Mouse (Mus musculus) cerebellum, postnatal 14 days (tissue): Measurements from ENCODE around the gene Zc3hav1l.

Experiments used
- DNase-seq, 2 experiments: peaks; one replicate each; pipeline ENCODE4 v3.0.0; 2021; ENCODE audit warnings: mixed read lengths in 2 of 2

The Zc3hav1l gene

DNA sequence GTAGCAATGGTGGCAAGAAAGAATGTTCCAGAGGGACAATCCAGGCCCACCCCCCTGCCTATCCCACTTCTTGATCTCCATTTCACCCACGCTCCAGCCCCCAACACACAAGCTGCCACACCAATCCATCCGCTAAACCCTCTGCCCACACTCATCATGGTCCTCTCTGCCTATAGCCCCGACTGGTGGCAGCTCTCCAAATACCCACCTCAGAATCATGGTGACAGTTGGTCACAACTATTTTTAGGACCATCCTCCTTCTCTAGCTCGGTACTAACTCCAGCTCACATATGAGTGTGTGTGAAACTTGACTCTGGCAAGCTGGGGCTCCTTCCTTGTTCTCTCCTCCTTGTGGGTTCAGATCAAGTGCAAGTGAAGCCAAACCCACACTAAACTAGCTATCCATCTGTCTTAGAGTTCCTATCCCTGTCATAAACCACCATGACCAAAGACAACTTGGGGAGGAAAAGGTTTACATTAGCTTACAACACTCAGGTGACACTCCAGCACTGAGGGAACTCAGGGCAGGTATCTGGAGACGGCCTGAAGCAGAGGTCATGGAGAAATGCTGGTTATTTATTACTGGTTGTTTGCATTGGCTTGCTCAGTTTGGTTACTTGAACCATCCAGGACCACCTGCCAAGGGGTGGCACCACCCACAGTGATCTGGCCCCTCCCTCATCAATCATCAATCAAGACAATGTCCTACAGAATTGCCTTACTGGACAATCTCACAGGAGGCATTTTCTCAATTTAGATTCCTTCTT lies 35.5 kb downstream of the Zc3hav1l start:
- peak in 1 of 2 experiments; percentile 21 for DNase-seq

DNA sequence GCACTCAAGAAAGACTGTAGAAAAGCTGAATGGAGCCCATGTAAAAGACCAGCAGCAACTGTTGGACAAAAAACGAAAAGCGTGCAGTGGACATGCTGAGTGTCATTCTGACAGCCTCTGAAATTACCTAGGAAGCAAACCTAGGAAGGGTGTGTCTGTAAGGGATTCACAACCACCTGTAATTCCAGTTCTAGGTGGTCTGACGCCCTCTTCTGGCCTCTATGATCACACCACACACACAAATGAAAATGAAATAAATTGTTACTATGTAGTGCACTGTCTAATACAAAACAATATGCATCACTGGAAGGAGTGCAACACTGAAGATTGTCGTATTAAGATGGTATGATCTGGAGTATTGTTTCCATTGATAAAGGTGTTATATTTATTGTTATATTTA lies 37.2 kb downstream of the Zc3hav1l start:
- no peak for DNase-seq

DNA sequence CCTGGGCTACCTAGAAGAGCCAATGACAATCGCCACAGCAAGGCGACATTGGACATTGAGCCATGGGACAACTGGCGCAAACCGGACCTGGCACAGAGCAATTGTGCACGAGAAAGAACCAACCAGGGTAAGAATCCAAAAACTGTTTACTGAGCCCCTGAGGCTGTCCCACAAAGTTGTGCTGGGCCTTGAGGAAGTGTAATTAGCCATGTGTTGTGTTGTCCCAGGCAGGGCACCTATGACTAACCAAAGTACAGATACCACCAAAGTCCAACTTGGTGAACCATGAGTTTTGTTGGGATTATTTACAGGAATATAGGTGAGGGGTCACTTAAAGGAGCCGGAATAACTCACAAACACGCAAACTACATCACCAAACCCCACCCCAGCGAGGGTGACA lies 41.6 kb downstream of the Zc3hav1l start:
- DNase-seq: no peak

GRCm38 (mm10) chr6:38256793-38257192 lies 42.3 kb downstream of the Zc3hav1l start:
- no peak for DNase-seq

- no peak for DNase-seq
Measured at GRCm38 (mm10) chr6:38255794-38256193, 43.3 kb downstream of the Zc3hav1l start.

DNA sequence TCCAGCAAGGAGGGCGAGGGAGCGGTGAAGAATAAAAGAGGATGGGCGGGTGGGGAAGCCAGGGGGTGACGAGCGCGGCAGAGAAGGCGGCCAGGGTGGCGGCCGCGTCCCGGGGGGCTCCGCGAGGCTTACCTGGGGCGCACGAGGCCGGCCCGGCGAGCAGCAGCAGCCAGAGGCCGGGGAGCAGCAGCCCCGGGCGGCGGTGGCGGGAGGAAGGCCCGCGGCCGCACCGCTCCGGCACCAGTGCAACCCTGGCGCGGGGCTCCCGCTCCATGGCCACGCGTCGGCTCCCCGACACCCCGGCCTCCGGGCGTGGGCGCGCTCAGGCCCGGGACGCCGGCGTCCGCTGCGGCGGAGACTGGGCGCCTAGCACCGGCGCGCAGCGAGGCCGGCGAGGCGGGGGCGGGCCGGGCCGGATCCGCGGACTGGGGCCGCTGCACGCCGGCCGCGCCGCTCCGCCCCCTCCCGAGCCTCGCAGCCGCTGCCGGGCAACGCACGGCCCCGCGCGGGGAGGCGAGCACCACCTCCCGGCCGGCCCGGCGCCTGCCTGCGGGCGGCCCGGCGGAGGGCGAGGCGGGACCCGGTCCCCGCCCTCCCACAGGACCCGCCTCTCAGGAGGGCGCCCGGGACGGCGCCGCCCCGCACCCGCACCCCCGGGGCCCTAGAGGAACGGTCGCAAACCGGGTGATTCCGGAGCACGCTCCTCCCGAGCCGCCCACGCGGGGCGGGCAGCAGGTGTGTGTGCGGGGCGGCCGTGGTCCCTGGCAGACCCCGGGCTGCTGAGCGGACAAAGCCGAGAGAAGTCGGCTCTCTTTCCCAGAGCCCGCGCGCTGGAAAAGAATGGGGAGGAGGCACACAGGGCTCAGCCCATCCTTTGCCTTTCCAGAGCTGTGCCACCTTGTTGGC lies 45.1 kb downstream of the Zc3hav1l start, which contains the start of gene D630045J12Rik:
Gene D630045J12Rik, minus strand, starts transcription at position 274 of the 906 bp plus-strand sequence.
- peak; percentile 56 to 78 for DNase-seq

- peak; percentile 29 to 45 for DNase-seq
Measured at GRCm38 (mm10) chr6:38252766-38253735, 46.0 kb downstream of the Zc3hav1l start.

- no peak for DNase-seq
Measured at GRCm38 (mm10) chr6:38252139-38252538, 46.9 kb downstream of the Zc3hav1l start.

GRCm38 (mm10) chr6:38251464-38251863 lies 47.6 kb downstream of the Zc3hav1l start:
- DNase-seq: peak; percentile 66 to 74

DNA sequence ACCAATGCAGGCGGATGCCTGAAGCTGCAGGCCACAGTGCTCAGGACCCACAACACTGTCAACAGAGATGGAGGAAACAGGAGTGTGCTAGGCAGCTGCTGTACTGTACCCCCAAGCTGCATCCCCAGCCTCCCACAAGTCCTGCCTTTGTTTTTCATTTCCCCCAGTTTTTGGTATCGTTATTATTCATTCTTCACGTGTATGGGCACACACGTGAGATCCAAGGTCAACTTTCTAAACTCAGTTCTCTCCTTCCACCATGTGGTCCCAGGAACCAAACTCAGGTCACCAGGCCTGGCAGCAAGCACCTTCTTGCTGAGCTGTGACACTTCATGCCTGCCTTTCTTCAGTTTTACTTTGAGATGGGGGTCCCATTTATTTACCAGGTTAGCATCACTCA lies 51.7 kb downstream of the Zc3hav1l start:
- no peak for DNase-seq

DNA sequence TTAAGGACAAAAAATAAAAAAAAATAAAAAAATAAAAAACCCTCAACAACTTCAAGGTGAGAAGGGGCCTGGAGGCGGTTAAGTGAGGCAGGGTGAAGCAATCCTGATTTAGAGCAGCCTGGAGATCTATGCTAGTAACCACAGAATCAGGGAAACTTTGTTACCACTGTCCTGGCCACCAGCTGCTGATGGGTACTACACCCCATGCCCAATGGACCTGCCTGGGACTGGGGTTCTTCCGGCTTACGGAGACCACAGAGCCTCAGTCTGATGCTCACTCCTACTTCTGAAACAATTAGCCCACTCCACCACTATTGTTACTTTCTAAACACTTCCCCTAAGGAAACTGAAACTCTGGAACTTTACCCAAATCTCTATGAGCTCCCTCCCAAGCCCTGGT lies 54.3 kb downstream of the Zc3hav1l start:
- no peak for DNase-seq

GRCm38 (mm10) chr6:38244167-38244566 lies 54.9 kb downstream of the Zc3hav1l start:
- DNase-seq: no peak

DNA sequence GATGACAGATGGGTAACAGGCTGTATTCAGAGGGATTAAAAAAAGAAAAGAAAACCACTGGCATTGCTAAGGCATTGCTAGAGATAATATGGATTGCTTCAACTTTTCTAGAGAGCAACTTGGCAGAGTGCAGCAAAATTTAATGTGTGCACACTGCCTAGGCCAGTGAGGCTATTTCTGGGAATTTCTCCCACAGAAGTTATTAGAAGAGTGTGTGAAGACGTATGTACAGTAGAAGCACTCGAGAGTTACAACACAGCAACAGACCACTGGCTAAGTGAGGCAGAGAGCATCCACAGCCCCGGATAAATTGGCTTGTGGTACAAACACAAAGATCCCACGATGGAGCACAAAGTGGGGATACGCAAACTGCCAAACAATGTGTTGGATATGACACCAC lies 56.2 kb downstream of the Zc3hav1l start:
- DNase-seq: no peak

GRCm38 (mm10) chr6:38242295-38242830 lies 56.7 kb downstream of the Zc3hav1l start:
- DNase-seq: peak; percentile 33 to 44

DNA sequence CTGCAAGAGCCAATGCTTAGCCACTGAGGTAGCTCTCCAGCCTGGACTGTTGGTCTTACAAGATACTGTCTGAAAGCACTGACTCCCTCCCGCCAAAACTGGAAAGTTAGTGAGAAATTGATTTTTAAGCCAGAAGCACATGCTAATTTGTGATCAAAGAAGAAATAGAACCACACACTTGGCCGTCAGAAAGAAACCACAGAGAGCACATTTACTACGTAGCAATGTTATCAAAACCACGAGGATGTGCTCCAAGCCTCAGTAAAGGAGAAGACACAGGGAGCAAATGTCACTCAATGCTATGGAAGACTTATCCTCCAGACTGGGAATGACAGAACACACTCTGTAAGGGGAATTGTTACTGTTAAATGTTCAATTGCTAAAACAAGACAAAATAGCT lies 57.6 kb downstream of the Zc3hav1l start:
- no peak for DNase-seq

DNA sequence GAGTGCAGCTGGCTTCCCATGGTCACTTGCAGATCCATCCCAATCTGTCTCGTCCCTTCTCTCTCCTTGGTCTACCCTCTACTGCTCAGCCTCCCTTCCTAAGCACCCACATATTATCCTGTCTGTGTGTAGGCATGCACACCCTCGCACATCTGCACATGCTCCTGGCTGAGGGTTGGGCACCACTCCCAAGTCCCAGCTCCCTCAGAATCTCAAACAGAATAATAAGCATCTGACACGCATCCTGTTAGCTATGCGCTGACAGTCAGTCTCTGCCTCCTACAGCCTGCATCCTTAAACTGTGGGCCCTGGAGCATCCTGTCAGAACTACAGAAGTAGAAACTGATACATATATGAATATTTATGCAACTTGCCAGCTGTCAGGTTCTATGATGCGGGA lies 58.4 kb downstream of the Zc3hav1l start:
- no peak for DNase-seq

DNA sequence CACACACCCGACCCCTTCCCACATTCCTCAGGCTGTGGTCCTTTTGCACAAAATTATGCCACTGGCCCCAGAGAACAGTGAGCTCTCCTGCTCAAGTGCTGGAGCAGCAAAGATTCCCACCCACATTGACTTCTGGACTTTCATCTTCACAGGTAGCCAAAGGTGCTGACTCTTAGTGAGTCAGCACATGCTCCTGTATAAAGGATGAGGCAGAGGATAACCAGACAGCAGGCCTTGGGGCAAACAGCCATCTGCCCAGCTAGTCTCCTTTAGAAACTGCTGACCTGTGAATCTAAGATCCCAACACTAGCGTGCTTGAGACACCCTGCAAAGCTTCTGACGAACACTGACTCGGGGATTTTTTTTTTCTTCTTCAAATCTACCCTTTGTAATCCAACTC lies 60.7 kb downstream of the Zc3hav1l start:
- no peak for DNase-seq
